Mouse (Mus musculus): ENCODE results near the gene Ces1b.

Ces1b gene

DNA sequence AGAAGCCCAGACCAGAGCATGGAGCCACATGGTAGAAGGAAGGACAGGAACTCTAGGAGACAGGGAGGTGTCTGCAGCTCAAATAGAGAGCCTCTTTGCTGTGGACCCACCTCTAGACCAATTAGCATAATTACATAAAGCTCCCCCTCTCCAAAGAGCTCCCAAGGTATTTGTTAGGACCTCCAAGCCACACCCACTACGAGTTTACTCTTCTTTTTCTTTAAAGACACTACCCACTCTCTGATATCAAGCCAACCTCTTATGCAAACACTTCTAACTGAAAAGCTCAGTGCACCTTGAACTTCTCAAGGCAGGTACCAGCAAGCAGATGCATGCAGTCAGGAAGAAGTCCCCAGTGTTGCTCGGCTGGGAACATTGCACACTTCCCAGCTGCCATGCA lies at the start of gene Ces1b:
Ces1b (minus strand) TSS at position 131 of the 400 bp plus-strand sequence.
- no peak for DNase-seq

GRCm38 (mm10) chr8:93126476-93126875 lies 46.7 kb upstream of the Ces1b start:
- peak in 1 of 2 experiments; percentile 2 for DNase-seq

- no peak for DNase-seq
These were observed 42.2 kb upstream of the Ces1b start for GRCm38 (mm10) chr8:93122005-93122404.

DNA sequence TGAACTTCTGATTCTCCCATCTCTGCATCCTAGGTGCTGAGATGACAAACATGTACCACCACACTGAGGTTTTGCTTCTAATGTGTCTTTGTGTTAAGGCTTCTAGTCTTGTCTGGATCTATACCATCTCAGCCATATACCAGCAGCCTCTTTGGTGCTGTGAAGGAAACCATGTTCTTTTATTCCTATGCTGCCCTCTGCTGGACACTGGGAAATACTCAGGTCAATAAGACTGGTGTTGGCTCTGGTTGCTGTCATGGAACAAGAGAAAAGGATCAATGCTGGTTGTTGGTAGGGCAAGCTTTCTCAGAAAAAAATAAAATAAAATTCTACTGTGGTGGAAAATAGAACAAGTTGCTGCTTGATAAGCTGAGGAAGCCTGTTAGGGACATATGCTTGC lies 15.6 kb upstream of the Ces1b start:
- DNase-seq = peak; percentile 65

- no peak for DNase-seq
These were observed 11.5 kb upstream of the Ces1b start for GRCm38 (mm10) chr8:93091324-93091723.

GRCm38 (mm10) chr8:93088686-93089122 lies 8.9 kb upstream of the Ces1b start:
- DNase-seq = no peak

DNA sequence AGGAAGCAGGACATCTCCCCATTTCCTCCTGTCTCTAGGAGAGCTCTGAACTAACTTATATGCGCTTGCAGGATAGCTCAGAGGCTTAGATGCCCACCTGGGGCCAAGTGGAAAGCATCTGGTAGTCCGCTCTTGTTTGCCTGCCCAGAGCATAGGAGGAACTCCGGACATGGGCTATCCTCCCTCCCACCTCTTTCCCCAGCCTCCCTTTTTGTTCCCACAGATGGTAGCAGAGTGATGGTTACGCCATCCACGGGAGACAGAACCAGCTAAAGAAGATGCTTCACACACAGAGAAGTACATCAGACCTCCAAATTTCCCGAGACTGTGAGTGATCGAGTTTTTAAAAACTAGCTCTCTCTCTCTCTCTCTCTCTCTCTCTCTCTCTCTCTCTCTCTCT lies 8.4 kb upstream of the Ces1b start:
- DNase-seq = no peak

DNA sequence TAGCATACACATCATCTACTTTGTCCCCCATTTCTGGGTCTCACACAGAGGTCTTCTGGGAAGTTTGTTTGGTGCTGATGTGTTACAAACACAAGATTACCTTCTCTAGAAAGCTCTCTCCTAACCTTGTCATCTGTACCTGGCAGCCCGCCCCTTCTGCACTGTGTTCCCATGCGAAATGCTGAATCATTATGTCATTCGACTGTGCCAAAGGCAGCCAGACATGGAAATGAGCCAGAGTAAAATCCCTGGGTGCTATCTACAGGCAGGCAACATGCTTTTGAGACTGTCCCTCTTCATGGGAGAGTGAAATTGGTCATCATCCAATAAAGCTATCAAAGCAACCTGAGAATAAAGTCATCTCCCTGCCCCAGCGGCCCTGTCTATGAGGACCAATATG lies 4.6 kb downstream of the Ces1b start:
- DNase-seq = peak; percentile 10 to 14

DNA sequence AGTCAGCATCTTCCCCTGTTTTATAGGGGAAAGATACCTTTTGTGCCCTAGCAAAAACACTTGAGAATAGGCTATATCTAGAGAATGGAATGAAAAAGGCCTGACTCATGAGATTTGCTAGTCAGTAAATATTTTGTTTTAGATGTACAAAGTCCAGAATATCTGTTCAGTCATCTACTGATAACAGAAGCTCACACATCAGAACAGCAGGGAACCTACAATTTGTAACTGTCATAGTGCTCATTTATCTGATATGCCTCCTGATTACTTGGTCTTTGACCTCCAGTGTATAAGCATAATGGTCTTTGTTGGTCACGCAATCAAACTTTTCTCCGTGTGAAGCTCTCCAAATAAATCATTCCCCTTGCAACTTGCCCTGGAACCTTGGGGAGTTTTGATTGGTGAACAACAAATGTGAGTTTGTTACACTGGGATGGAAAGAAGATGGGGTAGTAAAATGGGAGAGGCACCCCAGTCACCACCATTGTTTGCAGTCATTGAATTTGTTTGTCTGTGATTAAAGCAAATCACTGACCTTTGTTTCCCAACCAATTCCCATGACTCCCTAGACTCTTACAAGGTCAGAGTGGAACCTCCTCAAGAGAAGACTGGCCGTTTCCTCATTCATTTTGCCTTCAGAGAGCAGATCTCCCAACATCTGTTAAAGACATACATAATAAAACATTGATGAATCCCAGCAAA lies 16.2 kb downstream of the Ces1b start:
- DNase-seq = no peak

- peak; percentile 84 to 87 for DNase-seq
These were observed 20.6 kb downstream of the Ces1b start for GRCm38 (mm10) chr8:93059185-93059584.

- no peak for DNase-seq
These were observed 24.6 kb downstream of the Ces1b start for GRCm38 (mm10) chr8:93055238-93055637.

GRCm38 (mm10) chr8:93048510-93049416 lies 31.1 kb downstream of the Ces1b start:
- DNase-seq = peak; percentile 6 to 7

- DNase-seq = no peak
These were observed 31.7 kb downstream of the Ces1b start, which contains the start of gene Ces1a for GRCm38 (mm10) chr8:93048092-93048491. Ces1a (minus strand) TSS chr8:93048192.

- no peak for DNase-seq
These were observed 36.7 kb downstream of the Ces1b start for GRCm38 (mm10) chr8:93043083-93043482.

DNA sequence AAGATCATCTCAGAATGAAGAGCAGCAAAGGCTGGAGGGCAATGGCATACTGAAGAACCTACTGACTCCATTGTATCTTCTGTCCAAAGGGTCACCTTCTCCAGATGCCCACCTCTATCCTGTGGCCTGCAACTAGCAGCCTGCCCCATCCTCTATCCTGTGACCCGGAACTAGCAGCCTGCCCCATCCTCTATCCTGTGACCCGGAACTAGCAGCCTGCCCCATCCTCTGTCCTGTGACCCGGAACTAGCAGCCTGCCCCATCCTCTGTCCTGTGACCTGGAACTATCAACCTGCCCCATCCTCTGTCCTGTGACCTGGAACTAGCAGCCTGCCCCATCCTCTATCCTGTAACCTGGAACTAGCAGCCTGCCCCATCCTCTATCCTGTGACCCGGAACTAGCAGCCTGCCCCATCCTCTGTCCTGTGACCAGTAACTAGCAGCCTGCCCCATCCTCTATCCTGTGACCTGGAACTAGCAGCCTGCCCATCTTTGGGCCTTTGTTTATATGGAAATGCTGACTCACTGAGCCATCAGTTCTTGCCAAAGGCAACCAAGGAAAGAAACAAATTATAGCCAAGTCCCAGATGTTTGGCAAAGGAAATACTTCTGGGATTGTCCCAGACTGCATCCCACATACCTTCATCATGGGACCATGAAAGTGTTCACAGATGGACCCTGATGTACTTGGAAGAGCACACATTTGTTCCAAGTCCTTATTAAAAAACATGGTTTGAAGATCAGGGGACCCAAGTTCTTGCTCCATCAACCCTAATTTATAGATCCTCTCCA lies 38.8 kb downstream of the Ces1b start:
- no peak for DNase-seq

DNA sequence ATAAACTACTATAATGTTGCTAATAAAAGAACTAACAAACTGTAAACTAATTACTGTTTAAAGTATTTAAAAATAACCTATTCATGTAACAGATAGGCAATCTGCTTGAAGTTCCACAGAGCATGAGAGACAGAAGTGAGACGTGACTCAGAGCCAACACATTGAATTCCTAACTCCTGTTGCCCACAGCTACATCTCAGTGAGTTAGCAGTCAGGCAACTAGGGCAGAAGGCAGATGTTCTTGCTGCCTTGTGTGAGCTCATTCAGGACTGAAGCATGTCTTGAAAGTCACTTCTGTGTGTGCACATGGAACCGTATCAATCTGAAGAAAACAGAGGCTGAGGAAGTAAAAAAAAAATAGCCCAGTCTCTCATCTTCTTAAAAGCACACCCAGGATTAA lies 39.6 kb downstream of the Ces1b start:
- no peak for DNase-seq

DNA sequence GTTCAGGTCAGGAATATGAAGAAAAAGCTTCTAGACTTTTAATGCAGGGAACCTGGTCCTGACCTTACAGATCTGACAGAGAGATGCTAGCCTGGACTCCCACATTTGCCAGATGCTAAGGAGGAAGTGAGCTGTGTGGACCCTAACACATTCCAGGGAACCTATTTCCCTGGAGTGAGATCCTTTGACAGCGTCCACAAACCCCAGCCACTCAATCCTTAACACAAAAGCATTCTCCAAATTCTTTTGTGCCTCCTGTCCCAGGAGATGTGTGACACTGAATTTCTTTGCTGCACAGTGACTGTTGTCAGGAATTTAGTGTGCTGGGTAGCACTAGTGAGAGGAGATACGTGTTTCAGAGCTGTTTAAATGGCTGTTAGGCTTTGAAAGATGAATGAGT lies 41.0 kb downstream of the Ces1b start:
- DNase-seq = no peak

- no peak for DNase-seq
These were observed 49.2 kb downstream of the Ces1b start for GRCm38 (mm10) chr8:93030664-93031063.

- DNase-seq = no peak
These were observed 58.1 kb downstream of the Ces1b start for GRCm38 (mm10) chr8:93021738-93022137.

- DNase-seq = no peak
These were observed 65.5 kb downstream of the Ces1b start for GRCm38 (mm10) chr8:93014300-93014699.

DNA sequence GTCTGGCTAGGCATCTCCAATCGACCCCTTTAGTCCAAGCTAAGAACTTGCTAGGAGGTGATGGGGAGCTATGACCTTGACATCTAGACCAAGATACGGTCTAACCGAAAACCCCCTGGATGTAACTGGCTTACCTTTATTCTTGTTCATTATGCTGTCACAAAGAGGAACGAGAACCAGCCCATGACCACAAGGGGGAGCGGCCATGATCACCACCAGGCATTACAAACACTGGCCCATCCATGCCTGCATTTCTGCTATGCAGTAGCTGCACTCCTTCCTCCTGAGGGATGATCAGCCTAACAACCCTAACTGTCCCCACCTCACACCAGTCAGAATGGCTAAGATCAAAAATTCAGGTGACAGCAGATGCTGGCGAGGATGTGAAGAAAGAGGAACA lies 67.6 kb downstream of the Ces1b start:
- peak; percentile 24 to 35 for DNase-seq

DNA sequence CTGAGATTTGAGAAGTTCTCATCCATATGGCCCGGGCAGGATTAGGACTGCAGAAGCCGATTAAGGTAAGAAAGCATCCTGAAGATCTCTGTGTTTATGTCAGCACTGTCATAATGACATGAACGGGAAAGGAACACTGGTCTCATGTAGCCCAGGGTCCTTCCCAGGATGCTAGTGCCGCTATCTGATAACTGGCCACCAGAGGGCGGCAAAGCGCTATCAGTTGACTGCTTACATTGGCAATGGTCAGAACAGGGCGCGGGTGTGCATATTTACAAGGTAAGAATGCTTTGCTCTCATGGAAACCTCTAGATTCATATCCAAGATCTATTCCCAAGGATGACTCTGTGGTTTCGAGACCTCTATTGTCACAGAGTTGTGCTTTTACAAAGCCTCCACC lies 68.4 kb downstream of the Ces1b start:
- peak; percentile 94 to 97 for DNase-seq

- DNase-seq = peak; percentile 74 to 82
These were observed 69.5 kb downstream of the Ces1b start for GRCm38 (mm10) chr8:93010286-93010685.

Data from cerebellum, postnatal 10 days (tissue).